Mouse (Mus musculus): ENCODE data around the gene Col15a1.

Col15a1 gene

DNA sequence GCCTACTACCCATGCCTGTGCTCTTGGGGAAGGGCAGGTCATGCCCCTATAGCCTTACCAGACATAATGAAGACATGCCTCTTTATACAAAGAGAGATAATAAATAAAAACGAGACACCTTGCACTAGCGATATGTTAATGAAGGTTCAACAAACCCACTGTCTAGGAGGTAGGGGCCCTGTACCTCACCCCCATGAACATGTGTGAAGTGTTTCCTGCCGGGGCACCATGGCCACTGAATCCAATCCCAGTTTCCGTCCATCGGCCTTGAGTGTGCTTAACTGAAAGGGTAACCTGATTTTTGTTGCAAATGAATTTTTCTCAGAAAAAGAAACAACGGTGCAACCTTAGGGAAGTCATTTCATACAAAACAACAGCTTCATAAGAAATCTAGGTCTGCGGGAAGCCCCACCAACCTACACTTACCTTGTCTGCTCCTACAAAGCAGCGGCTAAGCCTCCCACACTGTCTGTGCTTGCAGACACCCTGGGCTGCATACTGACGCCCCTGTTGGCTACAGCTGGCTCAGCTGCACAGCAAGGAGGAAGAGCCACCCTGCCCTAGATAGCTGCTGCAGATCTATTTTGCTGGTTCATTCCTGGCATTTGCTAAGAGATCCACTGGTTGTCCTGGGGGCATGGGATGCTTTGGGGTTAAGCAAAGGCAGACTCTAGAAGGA is 64.6 kb downstream of the Col15a1 start:
- DNase-seq (ENCODE audit: low read depth, low spot score): no peak

DNA sequence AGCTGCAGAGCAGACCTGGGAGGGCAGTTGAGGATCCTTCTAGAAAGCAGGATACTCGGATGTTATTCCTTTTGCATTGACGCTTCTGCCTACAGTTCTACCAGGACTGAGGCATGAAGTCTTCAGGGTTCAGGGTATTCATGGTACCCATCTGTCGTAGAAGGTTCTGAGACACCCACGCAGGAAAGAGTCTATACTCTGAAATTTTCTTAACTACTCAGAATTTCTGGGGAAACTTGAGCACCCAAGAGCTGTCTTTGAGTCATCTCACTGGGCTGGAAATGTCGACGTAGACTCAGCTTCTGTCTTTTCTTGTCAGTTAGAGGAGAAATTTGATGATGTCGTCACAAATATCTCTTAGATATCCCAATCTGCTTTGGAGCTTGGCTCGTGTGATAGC is 65.8 kb downstream of the Col15a1 start:
- DNase-seq (ENCODE audit: low read depth, low spot score): no peak

DNA sequence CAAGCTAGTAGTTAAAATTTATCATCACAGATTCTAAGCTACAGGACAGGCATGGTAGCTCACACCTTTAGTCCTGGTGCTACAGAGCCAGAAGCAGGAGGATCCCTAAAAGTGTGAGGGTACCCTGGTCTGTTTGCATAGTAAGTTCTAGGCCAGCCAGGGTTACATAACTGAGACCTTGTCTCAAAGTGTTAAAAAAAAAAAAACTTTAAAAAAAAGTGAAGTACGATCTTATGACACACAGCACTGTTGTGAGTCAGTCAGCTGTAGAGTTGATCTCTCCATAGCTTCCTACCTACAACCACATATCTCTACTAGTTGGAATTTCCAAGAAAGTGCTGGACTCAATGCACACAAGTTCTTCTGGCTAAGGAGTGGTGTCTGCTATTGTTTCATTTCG is 67.0 kb downstream of the Col15a1 start:
- no peak for DNase-seq (ENCODE audit: low read depth, low spot score)

DNA sequence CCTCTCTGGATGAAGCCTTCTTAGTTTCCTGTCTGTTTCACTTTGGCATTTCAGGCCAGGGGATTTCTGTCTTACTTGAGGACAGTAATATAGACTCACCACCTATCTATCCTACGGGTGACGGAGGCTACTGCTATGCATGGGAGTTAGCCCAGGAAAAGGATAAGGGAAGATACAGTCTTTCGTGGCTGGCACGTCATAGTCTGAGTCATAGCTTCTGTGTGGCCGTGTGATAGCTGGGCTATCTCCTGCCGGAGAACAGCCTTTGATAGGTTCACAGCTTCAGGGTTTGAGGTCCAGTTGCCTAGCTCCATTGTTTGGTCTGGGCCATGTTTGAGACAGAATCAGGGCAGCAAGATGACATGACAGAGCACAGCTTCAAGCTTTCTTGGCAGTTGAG is 70.4 kb downstream of the Col15a1 start:
- DNase-seq (ENCODE audit: low read depth, low spot score): no peak

DNA sequence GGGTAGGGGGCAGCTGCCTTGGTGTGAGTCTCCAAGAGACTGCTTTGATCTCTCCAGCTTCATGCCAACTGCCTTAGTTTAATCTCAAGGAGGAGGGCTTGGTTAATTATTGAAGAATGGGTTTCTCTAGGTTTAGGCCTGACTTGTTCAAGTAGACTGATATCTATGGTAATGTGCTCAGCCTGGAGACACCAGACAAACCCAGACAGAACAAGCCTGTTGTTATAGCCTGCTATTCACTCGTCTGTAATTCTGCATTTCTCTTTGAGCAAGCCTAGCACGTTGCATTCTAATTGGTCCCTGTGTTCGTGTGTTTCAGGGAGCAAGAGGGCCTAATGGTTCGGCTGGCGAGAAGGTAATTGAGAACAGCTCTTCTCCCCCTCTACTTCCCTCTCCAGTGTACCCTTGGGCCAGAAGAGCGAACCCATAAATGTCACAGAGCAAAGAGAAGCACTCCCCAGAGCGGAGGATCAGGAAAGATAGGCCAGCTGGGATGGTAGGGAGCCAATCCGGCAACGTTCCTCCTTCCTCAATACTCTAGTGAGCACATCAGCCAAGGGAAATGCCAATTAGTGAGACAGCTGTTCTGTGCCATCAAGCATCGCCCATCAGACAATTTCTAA is 71.2 kb downstream of the Col15a1 start:
- DNase-seq (ENCODE audit: low read depth, low spot score): no peak

DNA sequence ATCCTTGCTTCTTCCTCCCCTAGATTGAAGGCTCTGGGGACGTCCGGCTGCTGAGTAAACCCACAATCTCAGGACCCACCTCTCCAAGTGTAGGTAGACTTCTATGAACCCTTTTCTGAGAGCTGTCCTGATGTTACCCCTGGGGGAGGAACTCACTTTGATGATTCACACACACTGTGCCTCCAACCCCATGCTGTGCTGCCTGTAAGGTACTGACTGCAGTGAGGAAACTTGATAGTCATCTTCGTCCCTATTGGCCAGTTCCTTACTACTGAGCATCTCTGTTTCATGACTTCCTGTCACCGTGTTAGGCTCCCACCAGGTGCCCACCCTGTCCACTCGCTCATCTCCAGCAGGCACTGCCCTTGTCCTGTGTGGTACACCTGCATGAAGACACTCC is 72.2 kb downstream of the Col15a1 start:
- DNase-seq (ENCODE audit: low read depth, low spot score): no peak

DNA sequence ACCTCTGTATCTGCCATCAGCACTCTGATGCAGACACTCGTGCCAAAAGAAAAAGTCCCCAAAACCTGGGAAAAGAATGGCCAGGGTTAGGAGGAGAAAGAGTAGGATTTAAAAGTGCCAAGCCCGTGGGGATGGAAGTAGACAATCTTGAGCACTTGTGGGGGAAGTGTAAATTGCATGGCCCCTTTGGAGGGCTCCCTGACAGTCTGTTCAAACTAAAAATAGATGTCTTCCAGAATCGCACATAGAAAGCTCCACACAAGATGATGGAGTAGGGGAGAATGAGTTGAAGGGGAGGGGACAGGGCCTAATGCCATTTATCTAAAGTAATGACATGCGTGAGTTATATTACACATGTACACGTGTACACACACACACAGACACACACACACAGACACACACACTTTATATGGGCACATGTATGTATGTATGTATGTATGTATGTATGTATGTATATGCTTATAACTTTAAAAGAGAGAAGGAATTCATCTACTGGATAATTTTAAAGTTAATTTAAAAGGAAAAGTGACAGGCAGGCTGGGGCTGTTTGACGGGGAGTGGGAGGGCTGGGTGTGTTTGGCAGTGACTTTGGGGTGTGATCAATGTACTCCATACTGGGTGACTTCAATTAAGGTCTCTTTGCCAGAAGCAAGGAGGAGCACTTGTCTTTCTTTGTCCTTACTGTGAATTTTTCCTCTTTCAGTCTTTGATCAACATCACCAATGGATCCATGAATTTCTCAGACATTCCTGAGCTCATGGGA is 74.1 kb downstream of the Col15a1 start:
- DNase-seq (ENCODE audit: low read depth, low spot score): peak; percentile 28

DNA sequence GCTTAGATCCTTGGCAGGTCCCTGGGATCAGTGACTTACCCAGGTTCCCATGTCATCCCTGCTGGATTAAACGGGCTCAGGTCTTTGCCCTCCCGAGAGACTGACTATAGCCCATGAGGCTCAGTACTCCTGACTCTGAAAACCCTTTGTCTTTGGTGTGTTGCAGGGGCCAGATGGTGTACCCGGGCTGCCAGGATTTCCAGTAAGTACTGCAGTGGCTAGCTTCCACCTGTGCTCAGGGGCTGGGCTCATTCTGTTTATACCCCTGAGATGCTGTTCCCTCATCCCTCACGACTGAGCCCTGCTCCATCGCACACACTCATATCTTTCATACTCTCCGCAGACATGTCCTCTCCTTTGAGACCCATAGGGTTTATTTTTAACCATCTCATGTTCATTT is 76.3 kb downstream of the Col15a1 start:
- DNase-seq (ENCODE audit: low read depth, low spot score): no peak

DNA sequence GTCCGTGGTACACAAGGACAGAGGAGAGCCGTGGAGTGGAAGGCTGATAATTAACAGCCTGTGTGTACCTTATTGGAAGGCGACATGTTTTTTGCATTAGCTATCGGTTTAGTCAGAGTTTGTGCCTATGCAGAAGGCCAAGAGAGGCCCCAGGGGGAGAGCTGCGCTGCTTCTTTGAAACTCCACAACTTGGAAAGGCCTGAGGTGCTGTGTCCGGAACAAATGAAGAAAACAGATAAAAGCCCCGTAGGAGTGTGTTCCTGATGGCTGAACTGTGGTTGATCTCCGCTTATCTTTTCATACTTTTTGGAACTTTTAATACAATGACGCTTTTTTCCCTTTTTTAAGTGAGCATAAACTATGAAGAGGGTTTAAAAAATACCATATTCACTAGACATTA is 76.9 kb downstream of the Col15a1 start:
- no peak for DNase-seq (ENCODE audit: low read depth, low spot score)

DNA sequence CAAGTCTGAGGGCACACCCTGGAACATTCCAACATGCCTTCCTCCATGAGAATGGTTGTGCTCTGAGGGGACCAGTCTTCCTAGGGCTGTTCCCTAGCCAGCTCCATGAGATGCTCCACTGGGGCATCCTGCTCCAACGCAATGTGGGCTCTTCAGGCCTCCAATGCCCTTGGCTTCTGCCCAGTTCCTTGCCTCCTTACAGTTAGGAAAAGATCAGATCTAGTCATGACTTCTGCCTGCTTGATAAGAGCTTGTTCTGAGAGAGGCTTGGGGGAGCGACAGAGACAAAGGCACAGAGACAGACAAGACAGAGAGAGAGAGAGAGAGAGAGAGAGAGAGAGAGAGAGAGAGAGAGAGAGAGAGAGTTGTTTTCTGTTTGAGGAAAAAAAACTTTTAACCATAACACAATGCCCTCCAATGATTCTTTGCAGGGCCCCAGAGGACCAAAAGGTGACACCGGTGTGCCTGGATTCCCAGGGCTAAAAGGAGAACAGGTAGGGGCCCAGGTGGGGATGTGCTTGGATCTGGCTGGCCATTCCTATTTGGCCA is 78.7 kb downstream of the Col15a1 start:
- DNase-seq (ENCODE audit: low read depth, low spot score): peak; percentile 21

DNA sequence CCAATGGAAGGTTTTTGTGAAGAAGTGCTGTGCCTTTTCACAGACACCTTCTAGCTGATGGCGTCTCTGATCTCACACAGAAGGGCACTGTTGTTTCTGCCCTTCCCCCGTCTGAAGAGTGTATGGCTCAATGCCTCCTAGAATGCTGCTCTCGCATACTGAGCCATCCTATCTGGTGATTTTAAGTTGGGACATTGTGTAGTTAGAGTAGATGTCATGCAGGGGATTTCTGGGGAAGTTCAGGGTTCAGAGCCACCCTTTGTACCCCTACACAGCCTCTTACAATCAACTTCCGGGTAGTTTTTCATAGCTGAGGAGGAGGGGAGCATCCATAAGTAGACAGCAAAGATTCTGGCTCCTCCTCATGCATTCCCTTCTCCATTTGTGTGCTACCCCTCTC is 79.5 kb downstream of the Col15a1 start:
- DNase-seq (ENCODE audit: low read depth, low spot score): no peak

DNA sequence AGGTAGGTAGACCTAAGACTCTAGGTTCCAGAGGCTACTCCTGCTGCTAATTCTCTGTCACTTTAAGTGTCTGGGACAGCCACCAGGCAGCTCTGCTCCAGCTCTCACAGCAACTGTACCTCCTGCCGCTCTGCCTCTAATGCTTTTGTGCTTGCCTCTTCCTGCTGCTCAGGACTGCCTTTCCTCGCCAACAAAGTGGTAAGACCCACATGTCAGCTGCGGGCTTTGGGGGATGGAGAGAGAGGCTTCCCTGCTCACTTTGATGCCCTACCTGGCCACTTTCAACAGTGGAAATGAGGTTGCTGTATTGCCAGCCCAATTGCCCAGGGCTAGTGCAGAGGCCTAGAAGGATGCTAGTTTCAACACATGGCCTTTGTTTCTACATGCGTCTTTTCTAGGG is 80.3 kb downstream of the Col15a1 start:
- DNase-seq (ENCODE audit: low read depth, low spot score): no peak

DNA sequence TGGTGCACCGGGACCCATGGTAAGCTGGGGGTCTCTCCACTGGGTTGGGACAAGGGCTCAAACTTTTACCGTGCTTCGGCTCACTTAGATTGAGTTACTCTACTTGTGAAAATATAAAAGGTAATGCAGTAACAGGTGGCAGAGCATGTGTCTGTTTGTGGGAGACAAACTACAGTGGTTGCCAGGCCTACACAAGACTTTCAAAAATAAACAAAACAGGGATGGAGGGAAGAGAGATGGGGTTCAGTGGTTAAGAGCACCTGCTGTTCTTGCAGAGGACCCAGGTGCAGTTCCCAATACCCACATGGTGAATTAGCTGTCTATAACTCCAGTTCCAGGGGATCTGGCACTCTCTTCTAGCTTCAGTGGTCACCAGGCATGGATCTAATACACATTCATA is 81.6 kb downstream of the Col15a1 start:
- DNase-seq (ENCODE audit: low read depth, low spot score): no peak

DNA sequence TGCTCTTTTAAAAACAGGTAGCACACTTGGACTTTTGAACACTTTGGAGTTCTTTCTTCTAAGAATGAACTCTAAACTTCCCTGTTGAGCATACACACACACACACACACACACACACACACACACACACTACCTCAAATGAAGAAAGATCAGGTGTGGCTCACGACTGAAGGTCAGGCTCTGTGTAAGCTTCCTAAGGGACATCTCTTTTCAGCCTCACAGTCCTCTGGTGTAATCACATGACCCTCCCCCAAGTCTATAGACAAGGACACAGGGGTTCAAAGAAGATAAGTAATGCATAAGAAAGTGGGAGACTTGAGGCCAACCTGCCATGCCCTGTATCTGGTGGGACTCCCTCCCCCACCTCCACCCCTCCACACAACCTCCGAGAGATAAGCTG is 82.5 kb downstream of the Col15a1 start:
- DNase-seq (ENCODE audit: low read depth, low spot score): no peak

DNA sequence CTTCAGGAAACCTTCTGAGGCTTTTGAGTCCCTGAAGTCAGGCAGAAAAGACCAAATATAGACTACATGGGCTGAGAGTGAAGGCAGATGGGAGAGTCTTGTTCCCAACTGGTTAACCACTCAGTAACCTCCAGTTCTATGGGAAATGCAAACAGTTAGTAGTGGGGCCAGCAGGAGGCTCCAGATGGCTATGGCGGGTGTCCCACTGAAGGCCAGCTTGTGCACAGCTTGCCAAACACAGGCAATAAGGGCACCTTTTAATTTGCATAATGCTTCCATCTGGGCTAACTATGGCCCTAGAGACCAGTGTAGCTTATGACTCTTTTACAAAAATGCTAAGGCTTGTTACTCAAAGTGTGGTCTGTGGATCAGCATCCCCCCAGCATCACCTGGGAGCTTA is 83.1 kb downstream of the Col15a1 start:
- DNase-seq (ENCODE audit: low read depth, low spot score): no peak

DNA sequence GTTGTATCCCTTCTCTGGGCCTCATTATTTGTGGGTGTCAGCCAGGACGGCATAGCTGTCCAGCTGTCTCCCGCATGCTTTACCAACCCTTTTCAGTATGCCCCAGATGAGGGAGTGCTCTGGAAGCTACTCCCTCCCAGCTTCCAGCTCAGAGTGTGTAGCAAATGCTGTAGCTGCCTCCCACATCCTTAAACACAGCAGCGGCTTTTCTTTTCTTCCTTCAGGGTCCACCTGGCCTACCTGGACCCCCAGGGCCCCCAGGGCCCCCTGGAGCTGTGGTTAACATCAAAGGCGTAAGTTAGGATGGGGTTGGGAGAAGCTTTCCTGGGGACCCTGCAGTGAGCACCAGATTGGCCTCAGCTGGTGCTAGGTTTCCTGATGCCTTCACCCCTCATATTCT is 85.0 kb downstream of the Col15a1 start:
- DNase-seq (ENCODE audit: low read depth, low spot score): no peak

DNA sequence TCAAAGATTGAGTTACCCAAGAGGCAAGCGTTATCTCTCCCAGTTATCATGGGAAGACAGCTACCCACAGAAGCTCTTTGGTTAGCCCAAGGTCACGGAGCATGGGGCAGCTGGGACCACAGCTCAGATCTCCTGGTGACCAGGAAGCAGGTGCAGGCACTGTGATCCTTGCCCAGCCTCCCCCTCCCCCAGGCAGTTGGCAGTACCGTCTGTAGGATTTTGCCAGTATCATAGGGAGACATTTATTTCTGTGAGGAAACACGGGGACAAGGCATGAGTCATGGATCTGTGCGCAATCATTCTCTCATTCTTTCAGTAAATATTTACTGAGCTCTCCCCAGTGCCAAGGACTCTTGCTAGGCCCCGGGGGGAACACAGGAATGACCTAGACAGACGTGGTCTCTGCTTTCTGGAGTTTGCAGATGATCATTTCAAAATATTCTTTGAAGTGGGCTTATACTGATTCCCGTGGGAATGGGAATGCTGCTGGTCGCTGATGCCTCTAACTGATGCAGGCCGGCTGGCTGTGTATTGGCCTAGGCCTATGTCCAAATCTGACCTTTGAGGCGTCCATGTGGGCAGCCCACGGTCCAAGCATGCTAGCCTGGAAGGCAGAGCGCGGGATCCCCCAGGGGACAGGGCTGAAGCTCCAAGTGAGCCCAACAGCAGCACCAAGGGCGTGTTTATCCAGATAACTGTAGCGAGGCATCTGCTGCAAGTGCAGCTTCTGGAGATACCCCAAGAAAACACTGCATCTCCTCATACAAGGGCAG is 86.0 kb downstream of the Col15a1 start:
- no peak for DNase-seq (ENCODE audit: low read depth, low spot score)

DNA sequence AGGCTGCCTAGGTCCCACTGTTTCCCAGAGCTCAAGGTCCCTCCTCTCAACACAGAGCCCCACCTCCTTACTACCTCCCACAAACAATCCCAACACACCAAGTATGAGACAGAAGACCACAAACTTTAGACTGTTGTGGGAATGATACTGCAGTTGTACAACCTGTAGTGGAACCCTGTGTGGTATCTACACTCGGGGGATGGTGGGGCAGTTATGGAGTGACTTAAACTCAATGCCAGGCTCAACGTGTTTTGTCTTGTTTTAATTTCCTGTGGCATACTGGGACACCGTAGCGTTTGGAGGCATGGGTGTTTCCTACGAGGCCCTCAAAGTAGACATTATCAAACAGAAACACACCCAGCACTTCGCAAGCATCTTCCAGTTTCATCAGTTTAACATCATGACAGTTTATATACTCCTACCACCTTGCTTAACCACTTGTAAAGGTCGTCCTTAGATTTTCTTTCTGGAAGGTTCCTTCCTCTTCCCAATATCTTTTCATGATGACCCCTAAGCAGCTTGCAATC is 86.6 kb downstream of the Col15a1 start:
- no peak for DNase-seq (ENCODE audit: low read depth, low spot score)

DNA sequence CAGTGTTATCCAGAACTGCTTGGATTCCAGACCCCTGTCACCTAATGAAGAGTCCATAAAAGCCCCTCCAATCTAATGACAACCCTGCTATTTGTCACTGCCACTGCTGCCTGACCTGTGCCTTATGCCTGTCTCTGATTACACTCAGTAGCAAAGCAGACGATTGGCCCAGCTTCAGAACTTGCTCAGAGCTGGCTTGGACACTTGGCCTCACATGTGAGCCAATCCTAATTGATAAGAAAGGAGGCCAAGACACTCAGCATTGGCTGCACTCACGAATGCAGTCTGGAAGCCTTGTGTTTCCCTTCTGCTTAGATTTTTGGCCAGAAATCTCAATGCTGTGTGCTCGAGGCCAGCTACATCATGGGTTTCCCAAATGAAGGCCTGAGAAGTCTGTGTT is 87.6 kb downstream of the Col15a1 start:
- DNase-seq (ENCODE audit: low read depth, low spot score): no peak

DNA sequence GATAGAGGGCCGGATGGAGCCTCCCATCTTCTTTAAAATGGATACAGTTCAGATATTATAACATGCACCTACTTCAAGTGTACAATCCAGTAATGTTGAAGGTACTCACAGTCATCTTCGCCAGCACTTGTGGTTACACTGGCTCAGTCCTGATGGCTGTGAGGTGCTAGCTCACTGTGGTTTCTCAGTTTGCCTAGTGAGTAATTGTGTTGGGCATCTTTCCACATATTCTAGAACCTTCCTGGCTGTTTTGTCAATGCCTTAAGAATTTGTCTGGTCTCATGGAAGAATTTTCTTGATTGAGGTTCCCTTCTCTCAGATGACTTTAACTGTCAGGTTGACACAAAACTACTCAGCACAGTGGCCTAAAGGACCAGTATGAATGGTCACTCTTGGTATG is 92.7 kb downstream of the Col15a1 start:
- DNase-seq (ENCODE audit: low read depth, low spot score): no peak

DNA sequence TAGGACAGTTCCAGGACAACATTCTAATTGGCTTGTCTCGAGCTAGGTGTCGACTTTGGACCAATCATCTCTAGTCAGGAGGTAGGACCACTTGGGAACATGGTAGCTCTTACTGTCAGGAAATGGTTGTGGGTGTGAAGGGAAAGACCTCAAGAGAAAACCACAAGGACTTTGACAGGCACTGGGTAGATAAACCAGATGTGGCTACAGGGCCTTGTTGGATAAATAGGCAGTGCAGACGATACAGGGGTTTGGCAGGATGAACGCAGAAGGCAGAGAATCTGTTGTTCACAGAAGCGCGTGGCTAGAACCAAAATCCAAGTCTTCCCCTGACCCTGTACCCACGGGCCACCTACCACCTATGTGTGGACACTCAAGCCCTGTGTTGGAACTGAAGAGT is 94.6 kb downstream of the Col15a1 start:
- no peak for DNase-seq (ENCODE audit: low read depth, low spot score)

All from ZHBTc4 (cell line).